Mouse (Mus musculus) midbrain, postnatal 0 days (tissue): ENCODE results near the gene Acad11. TPM values are rescaled to one million over a fixed set of nuclear protein-coding genes. Genes with fewer than 3 reads are reported as not detected.

Source experiments
- ATAC-seq: fragments of 200-750 bp; cut with Nextera tagmentation; 2 replicates; pipeline ENCODE4 v1.8.0; 2017; ENCODE audit warnings: moderate number of reproducible peaks, mild to moderate bottlenecking, moderate TSS enrichment, moderate library complexity; ENCODE audit not compliant: low FRiP score
- DNase-seq: peaks from one replicate; pipeline ENCODE4 v3.0.0-alpha.2; 2015; ENCODE audit warnings: low spot score
- H3K27ac ChIP-seq: fragments of 300-500 bp; sonication (generic); 2 replicates; pipeline ENCODE4 v1.5.1; 2014; ENCODE audit warnings: low read depth, mild to moderate bottlenecking, low read length, mixed read lengths
- H3K27me3 ChIP-seq: fragments of 300-500 bp; sonication (generic); 2 replicates; pipeline ENCODE4 v1.6.1; 2014; ENCODE audit warnings: low read length, control low read depth, mixed read lengths; ENCODE audit not compliant: insufficient read depth
- H3K36me3 ChIP-seq: fragments of 300-500 bp; sonication (generic); 2 replicates; pipeline ENCODE4 v1.6.1; 2014; ENCODE audit warnings: low read length, control low read depth, mixed read lengths; ENCODE audit not compliant: insufficient read depth
- H3K4me1 ChIP-seq: fragments of 300-500 bp; sonication (generic); 2 replicates; pipeline ENCODE4 v1.6.1; 2014; ENCODE audit warnings: mild to moderate bottlenecking, control low read depth, antibody characterized with exemption, low read length, mixed read lengths; ENCODE audit not compliant: insufficient read depth
- H3K4me2 ChIP-seq: fragments of 300-500 bp; sonication (generic); 2 replicates; pipeline ENCODE4 v1.6.1; 2014; ENCODE audit warnings: low read depth, mild to moderate bottlenecking, low read length, mixed read lengths; ENCODE audit not compliant: poor library complexity, severe bottlenecking
- H3K4me3 ChIP-seq: fragments of 300-500 bp; sonication (generic); 2 replicates; pipeline ENCODE4 v1.5.1; 2014; ENCODE audit warnings: low read depth, mild to moderate bottlenecking, low read length, moderate library complexity
- H3K9ac ChIP-seq: fragments of 300-500 bp; sonication (generic); replicated peaks from 2 replicates; pipeline ENCODE4 v1.6.1; 2014; ENCODE audit warnings: mild to moderate bottlenecking, low read length, moderate library complexity, mixed read lengths; ENCODE audit not compliant: poor library complexity, severe bottlenecking
- H3K9me3 ChIP-seq: fragments of 300-500 bp; sonication (generic); 2 replicates; pipeline ENCODE4 v1.6.1; 2016; ENCODE audit warnings: low read length, control low read depth
- CTCF ChIP-seq: IDR thresholded peaks from 2 replicates; pipeline ENCODE4 v1.5.1; 2016; ENCODE audit warnings: antibody characterized with exemption, mild to moderate bottlenecking
- WGBS: fragments of 180-500 bp; shearing (Covaris S2); extraction: QIAGEN DNeasy Blood & Tissue Kit; methylation state at CpG from one replicate; pipeline ENCODE4 v1.1.7; 2014; 5-methylcytosine and 5-hydroxymethylcytosine counted together
- polyA plus RNA-seq: library from polyadenylated mRNA; unstranded; fragments of >200 nt; fragmentation: Nextera tagmentation; extraction: Ambion mirVana; gene quantifications from 2 replicates; pipeline ENCODE4 v1.2.1, GENCODE M21; 2015
- total RNA-seq: library from RNA; depleted of rRNA; stranded (reverse); fragments of >200 nt; gene quantifications from 2 replicates; pipeline ENCODE4 v1.2.3, GENCODE M21; 2014

Acad11 gene
- total and polyA plus RNA-seq, 2 experiments from 2014 or later, result 6.3 to 12.1 TPM

GRCm38 (mm10) chr9:104156506-104156905 is 93.3 kb downstream of the Acad11 start:
- no peak overlapping the region for H3K9ac ChIP-seq
- H3K4me1 ChIP-seq, result no peaks in the 10 kb centered on the region
- WGBS, result 98% methylated on average over 8 of the region's 8 CpGs
- no peak overlapping the region for H3K27ac ChIP-seq
- ATAC-seq (no peak), DNase-seq (no peak)
- no peaks in the 10 kb centered on the region for H3K27me3 ChIP-seq
- no peak for TF ChIP-seq CTCF
- no peak overlapping the region for H3K4me3 ChIP-seq
- no peaks in the 10 kb centered on the region for H3K9me3 ChIP-seq
- peaks cover 75% of the 10 kb centered on the region for H3K36me3 ChIP-seq
- H3K4me2 ChIP-seq, result no peak overlapping the region

GRCm38 (mm10) chr9:104157291-104157690 is 94.1 kb downstream of the Acad11 start:
- no peak overlapping the region for H3K9ac ChIP-seq
- DNase-seq (no peak), ATAC-seq (no peak)
- no peak for TF ChIP-seq CTCF
- H3K9me3 ChIP-seq, result no peaks in the 10 kb centered on the region
- H3K27ac ChIP-seq, result no peak overlapping the region
- no peak overlapping the region for H3K4me2 ChIP-seq
- 98% methylated on average over 7 of the region's 7 CpGs for WGBS
- H3K4me1 ChIP-seq, result no peaks in the 10 kb centered on the region
- H3K36me3 ChIP-seq, result peaks cover 76% of the 10 kb centered on the region
- H3K4me3 ChIP-seq, result no peak overlapping the region
- H3K27me3 ChIP-seq, result no peaks in the 10 kb centered on the region

GRCm38 (mm10) chr9:104161117-104161516 is 97.9 kb downstream of the Acad11 start:
- H3K36me3 ChIP-seq, result peaks cover 67% of the 10 kb centered on the region
- ATAC-seq (no peak), DNase-seq (no peak)
- no peak for TF ChIP-seq CTCF
- 87% methylated on average over 7 of the region's 7 CpGs for WGBS
- H3K4me1 ChIP-seq, result no peaks in the 10 kb centered on the region
- H3K9me3 ChIP-seq, result no peaks in the 10 kb centered on the region
- H3K27ac ChIP-seq, result no peak overlapping the region
- H3K4me2 ChIP-seq, result no peak overlapping the region
- no peaks in the 10 kb centered on the region for H3K27me3 ChIP-seq
- H3K9ac ChIP-seq, result no peak overlapping the region
- no peak overlapping the region for H3K4me3 ChIP-seq

- peak; percentile 59 for TF ChIP-seq CTCF
- Histone ChIP-seq H3K9ac (no peak overlapping the region), H3K4me2 (no peak overlapping the region), H3K36me3 (peaks cover 59% of the 10 kb centered on the region), H3K4me3 (no peak overlapping the region), H3K9me3 (no peaks in the 10 kb centered on the region), H3K27ac (no peak overlapping the region), H3K27me3 (no peaks in the 10 kb centered on the region), H3K4me1 (no peaks in the 10 kb centered on the region)
- ATAC-seq (no peak), DNase-seq (no peak)
- 93% methylated on average over 5 of the region's 5 CpGs for WGBS
These were observed 101.0 kb downstream of the Acad11 start for GRCm38 (mm10) chr9:104164194-104164593.

GRCm38 (mm10) chr9:104165926-104166325 is 102.7 kb downstream of the Acad11 start:
- TF ChIP-seq CTCF, result no peak
- DNase-seq, result no peak
- no peak overlapping the region for H3K27ac ChIP-seq
- H3K9ac ChIP-seq, result no peak overlapping the region
- no peaks in the 10 kb centered on the region for H3K27me3 ChIP-seq
- H3K36me3 ChIP-seq, result peaks cover 60% of the 10 kb centered on the region
- H3K4me2 ChIP-seq, result no peak overlapping the region
- no peaks in the 10 kb centered on the region for H3K9me3 ChIP-seq
- ATAC-seq, result no peak
- WGBS, result 95% methylated on average over 5 of the region's 5 CpGs
- no peak overlapping the region for H3K4me3 ChIP-seq
- H3K4me1 ChIP-seq, result no peaks in the 10 kb centered on the region

- peaks cover 56% of the 10 kb centered on the region for H3K36me3 ChIP-seq
- H3K27ac ChIP-seq, result no peak overlapping the region
- TF ChIP-seq CTCF, result no peak
- no peaks in the 10 kb centered on the region for H3K9me3 ChIP-seq
- no peak for ATAC-seq
- H3K27me3 ChIP-seq, result no peaks in the 10 kb centered on the region
- H3K4me2 ChIP-seq, result no peak overlapping the region
- H3K4me1 ChIP-seq, result no peaks in the 10 kb centered on the region
- 97% methylated on average over 10 of the region's 10 CpGs for WGBS
- no peak overlapping the region for H3K9ac ChIP-seq
- no peak overlapping the region for H3K4me3 ChIP-seq
- DNase-seq, result no peak
These were observed 106.8 kb downstream of the Acad11 start for GRCm38 (mm10) chr9:104169986-104170385.
